Mouse (Mus musculus) heart, embryonic 15.5 days (tissue): ENCODE results near the gene Sema3f. TPM values are rescaled to one million over a fixed set of nuclear protein-coding genes. Genes with fewer than 3 reads are reported as not detected.

ENCODE experiments used
- ATAC-seq: fragments of 200-750 bp; cut with Nextera tagmentation; replicated peaks from 2 replicates; pipeline ENCODE4 v1.8.0; 2017; ENCODE audit warnings: low read depth, moderate TSS enrichment; ENCODE audit not compliant: insufficient number of reproducible peaks, insufficient read depth, low FRiP score
- H3K27ac ChIP-seq: fragments of 300-500 bp; sonication (generic); 2 replicates; pipeline ENCODE4 v1.5.1; 2015; ENCODE audit warnings: mild to moderate bottlenecking, inconsistent platforms
- H3K27me3 ChIP-seq: fragments of 300-500 bp; sonication (generic); 2 replicates; pipeline ENCODE4 v1.6.1; 2015; ENCODE audit warnings: inconsistent platforms
- H3K36me3 ChIP-seq: fragments of 300-500 bp; sonication (generic); 2 replicates; pipeline ENCODE4 v1.6.1; 2015; ENCODE audit warnings: mild to moderate bottlenecking, inconsistent platforms
- H3K4me1 ChIP-seq: fragments of 300-500 bp; sonication (generic); replicated peaks from 2 replicates; pipeline ENCODE4 v1.6.1; 2015; ENCODE audit warnings: inconsistent platforms
- H3K4me2 ChIP-seq: fragments of 300-500 bp; sonication (generic); 2 replicates; pipeline ENCODE4 v1.6.1; 2015; ENCODE audit warnings: inconsistent platforms, mild to moderate bottlenecking, moderate library complexity
- H3K4me3 ChIP-seq: fragments of 300-500 bp; sonication (generic); 2 replicates; pipeline ENCODE4 v1.5.1; 2015; ENCODE audit warnings: mild to moderate bottlenecking, inconsistent platforms
- H3K9ac ChIP-seq: fragments of 300-500 bp; sonication (generic); 2 replicates; pipeline ENCODE4 v1.6.1; 2015; ENCODE audit warnings: mild to moderate bottlenecking, inconsistent platforms
- H3K9me3 ChIP-seq: fragments of 300-500 bp; sonication (generic); replicated peaks from 2 replicates; pipeline ENCODE4 v1.6.1; 2016; ENCODE audit warnings: inconsistent platforms
- WGBS: fragments of 180-500 bp; shearing (Covaris S2); methylation state at CpG from one replicate; pipeline ENCODE4 v1.1.7; 2015; ENCODE audit warnings: mixed read lengths; 5-methylcytosine and 5-hydroxymethylcytosine counted together
- polyA plus RNA-seq: library from polyadenylated mRNA; unstranded; fragments of >200 nt; fragmentation: Nextera tagmentation; extraction: Ambion mirVana; gene quantifications from 2 replicates; pipeline ENCODE4 v1.2.1, GENCODE M21; 2015

Sema3f gene
- 4.1 and 7.1 TPM in 2 replicates for polyA plus RNA-seq

- Histone ChIP-seq H3K4me2 (peak within 1 kb of the TSS; percentile 99), H3K4me1 (peaks cover 58% of the 10 kb centered on the region), H3K36me3 (no peaks in the 10 kb centered on the region), H3K27me3 (peaks cover 67% of the 10 kb centered on the region), H3K9me3 (no peaks in the 10 kb centered on the region), H3K4me3 (peak within 1 kb of the TSS; percentile 69), H3K9ac (peak within 1 kb of the TSS; percentile 66), H3K27ac (peak within 1 kb of the TSS; percentile 71)
- peak; percentile 84 for ATAC-seq
- WGBS = under 1% methylated on average over 80 of the region's 86 CpGs
Measured at GRCm38 (mm10) chr9:107709697-107710483, at the start of gene Sema3f. Sema3f (minus strand) TSS chr9:107710475.

DNA sequence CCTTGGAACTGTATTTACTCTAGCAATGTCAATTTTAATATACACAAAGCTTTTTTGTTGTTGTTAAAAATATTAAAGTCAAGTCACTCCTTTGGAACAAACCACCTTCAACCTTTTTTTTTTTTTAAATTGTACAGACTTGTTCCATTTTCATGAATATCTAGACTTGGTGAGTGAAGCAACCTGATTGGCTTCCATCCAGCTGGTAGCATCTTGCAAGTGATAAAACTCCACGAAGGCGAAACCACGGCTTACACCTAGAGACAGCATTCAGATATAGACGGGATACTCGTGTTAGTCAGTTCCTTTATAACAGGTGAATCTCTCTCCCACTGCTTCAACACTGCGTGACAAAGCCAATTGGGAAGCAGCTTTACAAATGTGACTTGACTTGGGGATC, 49.3 kb upstream of the Sema3f start:
- WGBS = 86% methylated on average over 6 of the region's 6 CpGs

GRCm38 (mm10) chr9:107750378-107750777, 40.1 kb upstream of the Sema3f start:
- H3K4me1 ChIP-seq = 0 out of 2 replicates have a peak, but pooled peaks cover 8% of the 10 kb centered on the region
- no peak overlapping the region for H3K27ac ChIP-seq
- peaks cover 94% of the 10 kb centered on the region for H3K36me3 ChIP-seq
- H3K9me3 ChIP-seq = no peaks in the 10 kb centered on the region
- no peak for ATAC-seq
- no peak overlapping the region for H3K4me2 ChIP-seq
- no peak overlapping the region for H3K9ac ChIP-seq
- H3K4me3 ChIP-seq = no peak overlapping the region
- H3K27me3 ChIP-seq = no peaks in the 10 kb centered on the region
- WGBS = 72% methylated on average over 5 of the region's 5 CpGs

More for the DNA sequence above, 49.3 kb upstream of the Sema3f start:
- no peak overlapping the region for H3K27ac ChIP-seq
- H3K36me3 ChIP-seq = peaks cover 89% of the 10 kb centered on the region
- no peak overlapping the region for H3K9ac ChIP-seq
- H3K4me3 ChIP-seq = no peak overlapping the region
- no peaks in the 10 kb centered on the region for H3K9me3 ChIP-seq
- no peak for ATAC-seq
- H3K27me3 ChIP-seq = no peaks in the 10 kb centered on the region
- H3K4me2 ChIP-seq = no peak overlapping the region
- no peaks in the 10 kb centered on the region for H3K4me1 ChIP-seq

DNA sequence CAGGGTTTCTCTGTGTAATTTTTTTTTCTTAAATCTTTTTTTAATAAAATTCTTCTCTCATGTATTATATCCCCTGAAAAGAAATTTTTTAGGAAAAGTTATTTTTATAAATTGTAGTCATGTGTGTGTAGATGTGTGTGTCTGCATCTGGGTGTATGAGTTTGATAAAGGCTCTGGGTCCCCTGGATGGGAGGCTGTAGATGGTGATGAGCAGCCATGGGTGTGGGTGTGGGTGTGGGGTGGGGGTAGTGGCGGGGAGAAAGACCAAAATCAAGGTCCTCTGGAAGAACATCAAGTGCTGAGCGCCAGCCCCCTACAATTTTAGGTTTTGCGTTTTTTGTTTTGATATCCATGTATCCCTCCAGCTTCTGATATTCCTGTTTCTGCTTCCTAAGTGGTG, 37.8 kb upstream of the Sema3f start:
- Histone ChIP-seq H3K36me3 (peaks cover 96% of the 10 kb centered on the region), H3K9ac (no peak overlapping the region), H3K9me3 (no peaks in the 10 kb centered on the region), H3K4me3 (no peak overlapping the region), H3K27me3 (no peaks in the 10 kb centered on the region), H3K4me2 (no peak overlapping the region), H3K27ac (no peak overlapping the region), H3K4me1 (0 out of 2 replicates have a peak, but pooled peaks cover 8% of the 10 kb centered on the region)
- ATAC-seq = no peak
- WGBS = 100% methylated on average over 3 of the region's 3 CpGs

- WGBS = 93% methylated on average over 1 of the region's 1 CpGs
- Histone ChIP-seq H3K36me3 (peaks cover 97% of the 10 kb centered on the region), H3K27me3 (no peaks in the 10 kb centered on the region), H3K4me2 (no peak overlapping the region), H3K9me3 (no peaks in the 10 kb centered on the region), H3K9ac (no peak overlapping the region), H3K4me1 (0 out of 2 replicates have a peak, but pooled peaks cover 8% of the 10 kb centered on the region), H3K27ac (no peak overlapping the region), H3K4me3 (no peak overlapping the region)
- no peak for ATAC-seq
Measured at GRCm38 (mm10) chr9:107747310-107747709, 37.0 kb upstream of the Sema3f start.

GRCm38 (mm10) chr9:107746679-107747078, 36.4 kb upstream of the Sema3f start:
- 93% methylated on average over 3 of the region's 3 CpGs for WGBS
- no peak for ATAC-seq

DNA sequence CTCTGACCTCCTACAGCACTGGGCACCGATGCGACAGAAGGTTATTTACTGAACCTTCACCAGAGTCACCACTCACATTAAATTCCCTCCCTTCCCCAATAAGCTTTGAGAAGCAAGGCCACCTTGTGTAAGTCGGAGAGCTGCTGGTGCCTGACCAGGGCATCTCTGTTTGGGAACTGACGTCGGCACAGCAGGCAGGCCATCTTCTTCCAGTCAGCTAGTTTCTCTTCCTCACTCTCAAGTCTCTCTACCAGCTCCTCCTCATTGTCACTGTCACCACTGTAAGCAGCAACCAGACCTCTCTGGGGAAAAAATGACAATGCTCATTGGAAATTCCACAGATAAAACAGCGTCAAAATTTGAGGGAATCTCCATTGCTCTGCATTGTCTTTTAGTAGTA, 33.8 kb upstream of the Sema3f start:
- H3K4me2 ChIP-seq = no peak overlapping the region
- H3K36me3 ChIP-seq = peaks cover 97% of the 10 kb centered on the region
- 0 out of 2 replicates have a peak, but pooled peaks cover 7% of the 10 kb centered on the region for H3K4me1 ChIP-seq
- H3K4me3 ChIP-seq = no peak overlapping the region
- H3K27me3 ChIP-seq = no peaks in the 10 kb centered on the region
- H3K9me3 ChIP-seq = no peaks in the 10 kb centered on the region
- no peak overlapping the region for H3K27ac ChIP-seq
- ATAC-seq = no peak
- H3K9ac ChIP-seq = no peak overlapping the region
- WGBS = 92% methylated on average over 6 of the region's 6 CpGs

More at GRCm38 (mm10) chr9:107746679-107747078, 36.4 kb upstream of the Sema3f start:
- no peaks in the 10 kb centered on the region for H3K27me3 ChIP-seq
- 0 out of 2 replicates have a peak, but pooled peaks cover 8% of the 10 kb centered on the region for H3K4me1 ChIP-seq
- no peak overlapping the region for H3K27ac ChIP-seq
- no peak overlapping the region for H3K9ac ChIP-seq
- no peak overlapping the region for H3K4me3 ChIP-seq
- H3K36me3 ChIP-seq = peaks cover 97% of the 10 kb centered on the region
- no peaks in the 10 kb centered on the region for H3K9me3 ChIP-seq
- H3K4me2 ChIP-seq = no peak overlapping the region

DNA sequence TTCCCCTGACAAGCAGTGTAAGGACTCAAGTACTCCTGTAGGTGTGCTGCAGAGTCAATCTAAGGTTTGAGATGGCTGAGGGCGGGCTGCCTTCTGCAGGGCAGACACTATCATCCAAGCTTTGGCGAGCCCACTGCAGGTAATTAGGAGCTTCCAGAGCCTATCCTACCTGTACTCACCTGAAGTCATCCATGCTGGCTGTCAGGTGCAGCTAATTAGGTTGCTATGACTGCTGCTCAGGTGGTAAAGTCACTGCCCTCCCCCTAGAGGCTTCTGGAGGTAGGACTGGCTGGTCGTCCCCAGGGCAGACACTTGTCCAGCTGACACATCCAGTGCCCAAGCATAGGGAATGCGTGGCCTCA, 28.5 kb upstream of the Sema3f start:
- H3K4me2 ChIP-seq = no peak overlapping the region
- peak; percentile 36; the same call in 1 of the 2 replicates for ATAC-seq
- WGBS = 53% methylated on average over 4 of the region's 4 CpGs
- H3K9ac ChIP-seq = no peak overlapping the region
- H3K9me3 ChIP-seq = no peaks in the 10 kb centered on the region
- no peak overlapping the region for H3K4me3 ChIP-seq
- H3K4me1 ChIP-seq = peaks cover 24% of the 10 kb centered on the region
- H3K27ac ChIP-seq = no peak overlapping the region
- H3K36me3 ChIP-seq = peaks cover 54% of the 10 kb centered on the region
- peaks cover 27% of the 10 kb centered on the region for H3K27me3 ChIP-seq

DNA sequence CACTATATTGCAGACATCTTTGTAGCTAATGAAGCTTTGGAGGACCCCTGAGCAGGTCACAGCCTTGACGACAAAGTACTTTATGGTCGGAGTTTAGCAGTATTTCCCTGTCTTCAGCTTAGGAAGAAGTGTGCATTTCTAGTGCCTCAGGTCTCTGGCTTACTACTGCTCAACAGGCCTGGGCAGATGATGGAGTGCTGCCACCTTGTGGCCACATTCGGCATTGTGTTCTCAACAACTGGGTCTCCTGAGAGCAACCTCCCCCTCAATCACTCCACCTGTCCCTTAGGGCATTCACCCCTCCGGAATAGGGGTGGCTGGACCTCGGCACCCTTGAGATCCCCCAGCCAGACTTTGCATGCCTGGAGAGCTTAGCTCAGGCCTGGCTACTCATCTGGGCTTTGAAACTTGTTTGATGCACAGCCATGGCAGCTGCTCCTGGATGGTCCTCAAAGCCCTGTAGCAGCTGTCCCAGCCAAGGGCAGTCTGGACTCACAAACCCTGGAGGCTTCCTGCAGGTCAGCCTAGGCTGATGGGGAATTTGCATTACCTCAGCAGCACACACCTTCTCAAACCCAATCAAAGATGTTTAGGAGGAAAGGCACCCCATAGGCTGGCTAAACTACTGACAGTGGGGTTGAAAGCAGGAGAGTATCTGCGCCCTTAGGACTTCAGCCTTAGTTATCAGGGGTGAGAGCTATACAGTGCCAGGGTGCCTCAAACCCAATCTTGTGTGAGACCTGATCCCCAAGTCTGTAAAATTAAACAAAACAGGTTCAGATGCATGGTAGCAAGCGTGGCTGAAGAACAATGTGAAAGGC, 28.0 kb upstream of the Sema3f start:
- H3K4me2 ChIP-seq = no peak overlapping the region
- no peaks in the 10 kb centered on the region for H3K9me3 ChIP-seq
- no peak overlapping the region for H3K9ac ChIP-seq
- peaks cover 48% of the 10 kb centered on the region for H3K36me3 ChIP-seq
- H3K27ac ChIP-seq = no peak overlapping the region
- 22% methylated on average over 7 of the region's 7 CpGs for WGBS
- peaks cover 24% of the 10 kb centered on the region for H3K4me1 ChIP-seq
- H3K4me3 ChIP-seq = no peak overlapping the region
- ATAC-seq = peak; percentile 51
- H3K27me3 ChIP-seq = peaks cover 27% of the 10 kb centered on the region

- Histone ChIP-seq H3K9me3 (no peaks in the 10 kb centered on the region), H3K4me1 (peaks cover 24% of the 10 kb centered on the region), H3K4me3 (no peak overlapping the region), H3K27me3 (peaks cover 27% of the 10 kb centered on the region), H3K36me3 (peaks cover 27% of the 10 kb centered on the region), H3K9ac (no peak overlapping the region), H3K4me2 (peak overlapping the region; percentile 21), H3K27ac (no peak overlapping the region)
- no peak for ATAC-seq
- 1% methylated on average over 7 of the region's 7 CpGs for WGBS
Measured at GRCm38 (mm10) chr9:107736185-107736485, 25.9 kb upstream of the Sema3f start.

GRCm38 (mm10) chr9:107735356-107736184, 25.3 kb upstream of the Sema3f start:
- Histone ChIP-seq H3K27me3 (peaks cover 27% of the 10 kb centered on the region), H3K27ac (no peak overlapping the region), H3K4me3 (no peak overlapping the region), H3K9ac (no peak overlapping the region), H3K9me3 (no peaks in the 10 kb centered on the region), H3K4me1 (peaks cover 24% of the 10 kb centered on the region), H3K36me3 (peaks cover 22% of the 10 kb centered on the region), H3K4me2 (peak overlapping the region; percentile 21)
- 8% methylated on average over 17 of the region's 17 CpGs for WGBS
- ATAC-seq = no peak
